Mouse (Mus musculus) midbrain, embryonic 10.5 days (tissue): Measurements from ENCODE around the gene Ccdc54. TPM values are rescaled to one million over a fixed set of nuclear protein-coding genes. Genes with fewer than 3 reads are reported as not detected.

Experiments used
- DNase-seq: peaks from one replicate; pipeline ENCODE4 v3.0.0-alpha.2; 2017; ENCODE audit warnings: low spot score
- H3K27ac ChIP-seq: fragments of 300-500 bp; sonication (generic); replicated peaks from 2 replicates; pipeline ENCODE4 v1.5.1; 2016; ENCODE audit warnings: mild to moderate bottlenecking
- H3K27me3 ChIP-seq: fragments of 300-500 bp; sonication (generic); 2 replicates; pipeline ENCODE4 v1.6.1; 2016; ENCODE audit warnings: low read depth, mild to moderate bottlenecking; ENCODE audit not compliant: poor library complexity, severe bottlenecking
- H3K36me3 ChIP-seq: fragments of 300-500 bp; sonication (generic); 2 replicates; pipeline ENCODE4 v1.6.1; 2016; ENCODE audit warnings: mild to moderate bottlenecking, moderate library complexity
- H3K4me1 ChIP-seq: fragments of 300-500 bp; sonication (generic); 2 replicates; pipeline ENCODE4 v1.6.1; 2016
- H3K4me3 ChIP-seq: fragments of 300-500 bp; sonication (generic); 2 replicates; pipeline ENCODE4 v1.5.1; 2016; ENCODE audit warnings: mild to moderate bottlenecking, moderate library complexity
- H3K9me3 ChIP-seq: fragments of 300-500 bp; sonication (generic); replicated peaks from 2 replicates; pipeline ENCODE4 v1.6.1; 2016; ENCODE audit warnings: mild to moderate bottlenecking
- WGBS: fragments of 180-500 bp; shearing (Covaris S2); methylation state at CpG from one replicate; pipeline ENCODE4 v1.1.7; 2016; 5-methylcytosine and 5-hydroxymethylcytosine counted together
- polyA plus RNA-seq: library from polyadenylated mRNA; unstranded; fragments of >200 nt; fragmentation: Nextera tagmentation; extraction: Ambion mirVana; gene quantifications from 2 replicates; pipeline ENCODE4 v1.2.1, GENCODE M21; 2016

The Ccdc54 gene
- polyA plus RNA-seq, result not detected in 2 replicates

GRCm38 (mm10) chr16:50591054-50591453 lies at the start of gene Ccdc54:
Ccdc54 (minus strand) TSS chr16:50591154.
- no peaks in the 10 kb centered on the region for H3K36me3 ChIP-seq

GRCm38 (mm10) chr16:50632585-50632984 lies 41.6 kb upstream of the Ccdc54 start:
- Histone ChIP-seq H3K27ac (no peak overlapping the region), H3K4me3 (no peak overlapping the region), H3K4me1 (no peaks in the 10 kb centered on the region), H3K9me3 (no peaks in the 10 kb centered on the region), H3K36me3 (no peaks in the 10 kb centered on the region), H3K27me3 (no peaks in the 10 kb centered on the region)
- 87% methylated on average over 2 of the region's 2 CpGs for WGBS
- no peak for DNase-seq

More at GRCm38 (mm10) chr16:50591054-50591453, at the start of gene Ccdc54:
- Histone ChIP-seq H3K27ac (no peak within 1 kb of the TSS), H3K27me3 (peaks cover 5% of the 10 kb centered on the region; the same call in 1 of the 2 replicates), H3K4me1 (peaks cover 3% of the 10 kb centered on the region; the same call in 1 of the 2 replicates), H3K9me3 (no peaks in the 10 kb centered on the region), H3K4me3 (no peak within 1 kb of the TSS)
- no peak for DNase-seq

GRCm38 (mm10) chr16:50615569-50615968 lies 24.6 kb upstream of the Ccdc54 start:
- Histone ChIP-seq H3K36me3 (no peaks in the 10 kb centered on the region), H3K27me3 (peaks cover 32% of the 10 kb centered on the region), H3K27ac (no peak overlapping the region), H3K9me3 (no peaks in the 10 kb centered on the region), H3K4me1 (no peaks in the 10 kb centered on the region), H3K4me3 (no peak overlapping the region)
- 69% methylated on average over 7 of the region's 7 CpGs for WGBS
- no peak for DNase-seq

- H3K27ac ChIP-seq, result no peak overlapping the region
- no peak for DNase-seq
- H3K27me3 ChIP-seq, result peaks cover 47% of the 10 kb centered on the region
- no peak overlapping the region for H3K4me3 ChIP-seq
- no peaks in the 10 kb centered on the region for H3K9me3 ChIP-seq
- H3K36me3 ChIP-seq, result no peaks in the 10 kb centered on the region
- WGBS, result 89% methylated on average over 4 of the region's 4 CpGs
- peaks cover 4% of the 10 kb centered on the region for H3K4me1 ChIP-seq
Measured at GRCm38 (mm10) chr16:50612944-50613343, 22.0 kb upstream of the Ccdc54 start.

- Histone ChIP-seq H3K27ac (no peak overlapping the region), H3K27me3 (peaks cover 66% of the 10 kb centered on the region), H3K4me1 (peaks cover 7% of the 10 kb centered on the region), H3K9me3 (no peaks in the 10 kb centered on the region), H3K36me3 (no peaks in the 10 kb centered on the region), H3K4me3 (no peak overlapping the region)
- WGBS, result 87% methylated on average over 5 of the region's 5 CpGs
- DNase-seq, result no peak
Measured at GRCm38 (mm10) chr16:50610580-50610979, 19.6 kb upstream of the Ccdc54 start.

- no peaks in the 10 kb centered on the region for H3K9me3 ChIP-seq
- H3K36me3 ChIP-seq, result no peaks in the 10 kb centered on the region
- peaks cover 7% of the 10 kb centered on the region for H3K4me1 ChIP-seq
- peak; percentile 26 for DNase-seq
- peaks cover 82% of the 10 kb centered on the region for H3K27me3 ChIP-seq
- no peak overlapping the region for H3K4me3 ChIP-seq
- no peak overlapping the region for H3K27ac ChIP-seq
- WGBS, result 37% methylated on average over 15 of the region's 15 CpGs
Measured at GRCm38 (mm10) chr16:50607776-50608562, 17.0 kb upstream of the Ccdc54 start.

GRCm38 (mm10) chr16:50604826-50605225 lies 13.9 kb upstream of the Ccdc54 start:
- no peaks in the 10 kb centered on the region for H3K9me3 ChIP-seq
- H3K27me3 ChIP-seq, result peaks cover 62% of the 10 kb centered on the region
- no peak for DNase-seq
- H3K36me3 ChIP-seq, result no peaks in the 10 kb centered on the region
- H3K4me1 ChIP-seq, result peaks cover 7% of the 10 kb centered on the region
- 79% methylated on average over 11 of the region's 11 CpGs for WGBS
- no peak overlapping the region for H3K4me3 ChIP-seq
- no peak overlapping the region for H3K27ac ChIP-seq

- Histone ChIP-seq H3K4me3 (no peak overlapping the region), H3K36me3 (no peaks in the 10 kb centered on the region), H3K4me1 (no peaks in the 10 kb centered on the region), H3K27me3 (peaks cover 49% of the 10 kb centered on the region), H3K9me3 (no peaks in the 10 kb centered on the region), H3K27ac (no peak overlapping the region)
- DNase-seq, result no peak
- 89% methylated on average over 3 of the region's 3 CpGs for WGBS
Measured at GRCm38 (mm10) chr16:50601947-50602346, 11.0 kb upstream of the Ccdc54 start.

- WGBS, result 87% methylated on average over 3 of the region's 3 CpGs
- H3K27ac ChIP-seq, result no peak overlapping the region
- DNase-seq, result no peak
- no peaks in the 10 kb centered on the region for H3K36me3 ChIP-seq
- H3K27me3 ChIP-seq, result peaks cover 37% of the 10 kb centered on the region
- no peaks in the 10 kb centered on the region for H3K4me1 ChIP-seq
- no peak overlapping the region for H3K4me3 ChIP-seq
- H3K9me3 ChIP-seq, result no peaks in the 10 kb centered on the region
Measured at GRCm38 (mm10) chr16:50600665-50601064, 9.7 kb upstream of the Ccdc54 start.

GRCm38 (mm10) chr16:50596679-50597078 lies 5.7 kb upstream of the Ccdc54 start:
- WGBS, result 84% methylated on average over 6 of the region's 6 CpGs
- DNase-seq, result no peak
- no peak overlapping the region for H3K4me3 ChIP-seq
- no peaks in the 10 kb centered on the region for H3K4me1 ChIP-seq
- H3K36me3 ChIP-seq, result no peaks in the 10 kb centered on the region
- H3K9me3 ChIP-seq, result no peaks in the 10 kb centered on the region
- H3K27me3 ChIP-seq, result no peaks in the 10 kb centered on the region; the same call in 1 of the 2 replicates
- no peak overlapping the region for H3K27ac ChIP-seq

GRCm38 (mm10) chr16:50596171-50596570 lies 5.2 kb upstream of the Ccdc54 start:
- H3K4me1 ChIP-seq, result no peaks in the 10 kb centered on the region
- H3K4me3 ChIP-seq, result no peak overlapping the region
- H3K27ac ChIP-seq, result no peak overlapping the region
- no peak for DNase-seq
- no peaks in the 10 kb centered on the region; the same call in 1 of the 2 replicates for H3K27me3 ChIP-seq
- H3K9me3 ChIP-seq, result no peaks in the 10 kb centered on the region
- 82% methylated on average over 4 of the region's 4 CpGs for WGBS
- H3K36me3 ChIP-seq, result no peaks in the 10 kb centered on the region

GRCm38 (mm10) chr16:50594876-50595275 lies 3.9 kb upstream of the Ccdc54 start:
- Histone ChIP-seq H3K4me3 (no peak overlapping the region), H3K4me1 (no peaks in the 10 kb centered on the region), H3K9me3 (no peaks in the 10 kb centered on the region), H3K27me3 (no peaks in the 10 kb centered on the region), H3K27ac (no peak overlapping the region), H3K36me3 (no peaks in the 10 kb centered on the region)
- no peak for DNase-seq
- 87% methylated on average over 1 of the region's 1 CpGs for WGBS

- no peak for DNase-seq
- no peak overlapping the region for H3K27ac ChIP-seq
- 88% methylated on average over 11 of the region's 11 CpGs for WGBS
- no peaks in the 10 kb centered on the region for H3K27me3 ChIP-seq
- H3K9me3 ChIP-seq, result no peaks in the 10 kb centered on the region
- no peaks in the 10 kb centered on the region for H3K4me1 ChIP-seq
- H3K36me3 ChIP-seq, result no peaks in the 10 kb centered on the region
- H3K4me3 ChIP-seq, result no peak overlapping the region
Measured at GRCm38 (mm10) chr16:50593361-50593760, 2.4 kb upstream of the Ccdc54 start.
